Mouse (Mus musculus) brain, embryonic 14.5 days (tissue): ENCODE measurements around the gene Large1. TPM values are rescaled to one million over a fixed set of nuclear protein-coding genes. Genes with fewer than 3 reads are reported as not detected.
A peak's percentile ranks its signal among the peaks of the same experiment; 100 is the strongest.
"Not testable (repeated sequence)": the region's sequence is repeated elsewhere in the genome, so short reads cannot be mapped to it uniquely, and the experiment has no call there.

ENCODE experiments used
- DNase-seq: peaks from one replicate; pipeline ENCODE4 v3.0.0-alpha.2; 2011; ENCODE audit warnings: low read depth
- CTCF ChIP-seq: fragments of 200-500 bp; IDR thresholded peaks from 2 replicates; pipeline ENCODE4 v1.5.1; 2012; ENCODE audit warnings: inconsistent platforms, mild to moderate bottlenecking, moderate library complexity, borderline replicate concordance; ENCODE audit not compliant: insufficient read depth, insufficient read length; ENCODE audit errors: extremely low read depth
- POLR2A ChIP-seq: fragments of 200-500 bp; IDR thresholded peaks from 2 replicates; pipeline ENCODE4 v1.6.1; 2012; ENCODE audit warnings: mild to moderate bottlenecking, inconsistent platforms, borderline replicate concordance; ENCODE audit not compliant: poor library complexity, insufficient read depth, insufficient read length, severe bottlenecking; ENCODE audit errors: extremely low read depth
- polyA plus RNA-seq: library from polyadenylated mRNA; depleted of rRNA; stranded (reverse); fragments of >200 nt; gene quantifications from 2 replicates; pipeline ENCODE4 v1.2.3, GENCODE M21; 2012

Gene Large1
- polyA plus RNA-seq, 1 experiment = 43.1 TPM

GRCm38 (mm10) chr8:73328056-73328455, 25.3 kb downstream of the Large1 start:
- peak; percentile 56 for DNase-seq
- TF ChIP-seq CTCF (no peak), POLR2A (no peak)

DNA sequence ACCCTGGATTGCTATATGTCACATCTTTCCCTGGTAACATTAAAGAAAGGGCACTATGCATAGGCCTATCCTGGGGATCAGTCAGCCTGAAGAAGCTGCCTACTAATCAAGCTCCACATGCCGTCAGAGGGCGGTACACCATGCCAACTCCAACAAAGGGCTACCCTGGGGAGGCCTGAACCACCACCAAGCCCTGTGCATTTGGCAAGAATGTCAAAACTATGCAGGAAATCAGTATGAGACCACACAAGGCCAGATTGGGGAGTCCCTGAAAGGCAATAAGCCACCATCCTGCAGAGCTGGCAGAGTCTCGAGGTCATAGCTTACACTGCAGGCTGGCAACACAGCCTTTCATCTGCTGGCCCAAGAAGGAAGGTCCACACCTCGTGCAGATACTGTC, 28.7 kb downstream of the Large1 start:
- DNase-seq = peak; percentile 13
- TF ChIP-seq CTCF (no peak), POLR2A (no peak)

DNA sequence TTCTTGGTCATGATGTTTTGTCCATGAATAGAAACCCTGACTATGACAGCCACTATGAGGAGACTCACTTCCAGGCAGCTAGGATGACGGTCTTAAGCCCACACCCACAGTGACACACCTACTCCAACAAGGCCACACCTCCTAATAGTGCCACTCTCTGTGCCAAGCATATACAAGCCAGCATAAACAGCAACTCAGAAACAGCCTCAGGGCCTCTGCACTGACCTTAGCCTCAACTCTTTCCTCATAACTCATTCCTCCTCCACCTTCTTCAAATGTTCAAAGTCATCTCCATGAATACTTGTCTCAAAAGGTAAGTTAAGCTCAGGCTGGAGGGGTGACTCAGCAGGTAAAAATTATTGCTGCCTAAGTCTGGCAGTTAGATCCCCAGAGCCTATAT, 29.7 kb downstream of the Large1 start:
- TF ChIP-seq CTCF (no peak), POLR2A (no peak)
- no peak for DNase-seq

DNA sequence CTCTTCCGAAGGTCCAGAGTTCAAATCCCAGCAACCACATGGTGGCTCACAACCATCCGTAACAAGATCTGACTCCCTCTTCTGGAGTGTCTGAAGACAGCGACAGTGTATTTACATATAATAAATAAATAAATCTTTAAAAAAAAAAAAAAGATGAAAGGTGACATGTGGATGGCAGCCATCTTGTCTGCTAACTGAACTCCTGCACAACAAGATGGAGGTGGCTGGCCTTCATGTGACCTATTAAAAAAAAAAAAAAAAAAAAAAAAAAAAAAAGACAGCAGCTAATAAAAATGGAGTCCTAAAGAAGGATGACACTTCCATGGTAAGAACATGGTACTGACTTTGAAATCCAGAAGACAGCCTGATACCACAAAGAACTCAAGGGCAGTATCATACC, 33.8 kb downstream of the Large1 start:
- not testable (repeated sequence) for DNase-seq

GRCm38 (mm10) chr8:73313911-73314310, 39.4 kb downstream of the Large1 start:
- TF ChIP-seq POLR2A (no peak), CTCF (no peak)
- no peak for DNase-seq

DNA sequence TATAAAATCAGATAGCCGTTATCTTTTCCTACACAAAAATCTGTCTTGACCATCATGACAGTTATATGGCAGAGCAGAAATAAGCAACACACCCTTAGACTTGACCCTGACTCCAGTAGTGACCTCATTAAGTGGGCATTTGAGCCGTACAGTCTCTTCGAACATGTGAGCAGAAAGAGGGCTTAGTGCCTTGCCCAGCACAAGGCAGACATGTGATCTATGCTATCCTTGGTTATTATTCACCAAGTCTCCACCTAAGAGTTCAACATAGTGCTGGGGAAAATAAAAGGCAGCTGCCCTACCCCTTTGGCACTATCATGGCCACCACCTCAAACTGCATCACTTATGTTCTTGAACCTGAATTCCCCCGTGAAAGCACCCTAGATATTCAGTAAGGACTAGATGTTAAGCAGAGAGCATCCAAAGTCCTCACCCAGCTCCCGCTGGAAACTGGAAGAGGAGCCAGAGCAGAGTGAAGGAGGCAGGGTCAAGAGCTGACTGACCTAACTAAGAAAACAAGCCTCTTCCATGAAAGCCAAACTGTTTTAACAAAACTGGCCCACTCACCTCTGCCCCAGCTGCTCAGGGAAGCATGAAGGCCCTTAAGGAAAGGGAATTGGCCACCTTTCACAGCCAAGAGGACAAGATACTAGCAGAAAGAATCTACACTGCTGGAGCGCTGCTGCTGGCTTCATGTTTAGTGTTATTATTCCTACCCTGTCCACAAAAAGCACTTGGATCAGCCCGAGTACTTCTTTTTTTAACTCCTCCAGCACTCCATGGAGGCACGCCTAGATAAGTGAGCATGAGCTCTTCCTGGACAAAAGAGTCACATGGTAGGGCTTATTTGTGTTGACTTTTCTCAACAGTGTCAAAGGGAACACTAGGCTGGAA, 40.4 kb downstream of the Large1 start:
- DNase-seq = no peak
- TF ChIP-seq CTCF (no peak), POLR2A (no peak)

GRCm38 (mm10) chr8:73310471-73310870, 42.9 kb downstream of the Large1 start:
- TF ChIP-seq POLR2A (no peak), CTCF (no peak)
- DNase-seq = no peak

- DNase-seq = no peak
- TF ChIP-seq CTCF = no peak
- TF ChIP-seq POLR2A = no peak
Measured at GRCm38 (mm10) chr8:73310036-73310435, 43.3 kb downstream of the Large1 start.

GRCm38 (mm10) chr8:73303907-73304306, 49.4 kb downstream of the Large1 start:
- DNase-seq = no peak
- TF ChIP-seq POLR2A (no peak), CTCF (no peak)

- TF ChIP-seq CTCF = no peak
- no peak for TF ChIP-seq POLR2A
- no peak for DNase-seq
Measured at GRCm38 (mm10) chr8:73302947-73303346, 50.4 kb downstream of the Large1 start.

DNA sequence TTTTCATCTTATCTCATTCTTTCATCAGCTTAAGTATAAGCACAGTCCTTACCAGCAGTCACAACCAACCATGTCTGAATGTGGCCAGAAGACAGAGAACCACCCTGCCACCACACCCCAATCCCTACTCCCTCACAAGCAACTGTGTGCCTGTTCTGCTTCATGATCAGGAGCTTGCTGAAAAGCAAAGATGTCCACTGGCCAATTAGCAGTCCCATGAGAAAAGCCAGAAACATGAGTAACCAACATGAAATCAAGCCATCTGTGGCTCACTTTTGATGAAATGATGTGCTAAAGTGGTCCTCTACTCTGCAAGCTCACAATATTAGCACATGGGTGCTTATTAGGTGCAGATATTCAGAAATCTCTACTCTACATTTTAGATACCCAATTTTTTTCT, 57.8 kb downstream of the Large1 start:
- DNase-seq = no peak
- TF ChIP-seq CTCF (no peak), POLR2A (no peak)

DNA sequence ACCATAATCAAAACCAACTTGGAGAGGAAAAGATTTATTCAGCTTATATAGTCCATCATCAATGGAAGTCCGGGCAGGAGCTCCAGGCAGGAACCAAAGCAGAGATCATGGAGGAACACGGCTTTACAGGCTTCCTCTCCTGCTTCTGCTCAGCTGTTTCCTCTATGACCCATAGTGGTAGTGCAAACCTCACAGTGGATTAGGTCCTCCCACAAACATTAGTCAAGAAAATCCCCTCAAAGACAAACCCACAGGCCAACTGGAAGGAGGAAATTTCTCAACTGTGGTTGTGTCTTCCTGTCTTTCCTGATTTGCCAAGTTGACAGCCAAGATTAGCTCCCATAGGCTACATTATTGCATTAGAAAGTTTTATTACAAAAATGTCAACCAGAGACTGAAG, 59.7 kb downstream of the Large1 start:
- DNase-seq = no peak
- TF ChIP-seq POLR2A (no peak), CTCF (no peak)
